ENCODE assay signal across 27 mouse cellular contexts in the genomic region with DNA sequence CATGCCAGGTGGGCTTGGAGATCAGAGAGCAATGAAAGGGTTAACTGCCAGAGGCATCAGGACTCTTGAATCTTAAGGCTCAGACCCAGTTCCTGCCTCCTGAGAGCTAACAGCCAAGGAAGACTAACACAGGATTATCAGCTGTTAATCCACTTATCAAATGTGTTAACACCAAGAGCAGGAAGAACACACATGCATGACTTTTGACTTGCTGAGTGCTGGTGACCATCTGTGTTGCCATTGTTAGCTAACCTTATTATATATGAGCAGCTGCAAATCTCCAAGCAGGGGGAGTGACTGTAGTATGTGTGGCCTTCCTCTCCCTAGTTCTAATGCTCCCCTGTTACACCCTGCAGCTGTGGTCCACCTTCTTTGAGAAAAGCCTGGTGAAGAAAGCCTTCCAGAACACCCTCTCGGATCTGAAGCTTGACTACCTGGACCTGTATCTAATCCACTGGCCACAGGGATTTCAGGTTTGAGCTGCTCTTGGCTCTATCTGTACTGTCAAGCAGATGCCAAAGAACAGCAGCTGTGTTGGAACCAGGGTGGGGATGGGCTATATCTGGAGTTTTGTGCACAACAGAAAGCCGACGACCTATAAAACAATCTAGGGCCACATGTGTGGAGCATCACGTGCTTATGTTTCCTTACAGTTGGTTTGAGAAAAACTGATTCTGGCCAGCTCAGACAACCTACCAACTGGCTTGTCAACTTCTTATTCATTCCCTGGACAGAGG. TPM values are rescaled to one million over a fixed set of nuclear protein-coding genes. Genes with fewer than 3 reads are reported as not detected.
DNase-seq lines count a peak whose midpoint lies in the region; ATAC-seq and TF ChIP-seq lines count a peak whose summit lies in the region.
"Had no signal": no experiment of that assay in that cellular context is flagged by ENCODE, and none has a peak within 500 bp of the region (broad histone marks: within the 10 kb centered on the region; RNA-seq: fewer than 3 reads in every experiment).

No protein-coding gene starts in this region.

- no peaks in the 10 kb centered on the region for H3K27me3 ChIP-seq in limb, embryonic 13.5 days
- no peaks in the 10 kb centered on the region for H3K27me3 ChIP-seq in limb, embryonic 10.5 days (ENCODE audit: low read depth, poor library complexity, severe bottlenecking)
- no peaks in the 10 kb centered on the region for H3K27me3 ChIP-seq in limb, embryonic 14.5 days (ENCODE audit: control insufficient read depth, insufficient read depth, low read length)
- H3K27me3 ChIP-seq: embryonic facial prominence, embryonic 12.5 days; forebrain, embryonic 12.5 days; forebrain, embryonic 15.5 days; heart, embryonic 12.5 days; heart, embryonic 15.5 days had no signal

- H3K4me3 ChIP-seq in limb, embryonic 13.5 days = no peak overlapping the region
- H3K4me3 ChIP-seq in limb, embryonic 10.5 days = no peak overlapping the region
- no peak overlapping the region for H3K4me3 ChIP-seq in limb, embryonic 14.5 days (replicated peaks; ENCODE audit: low read length)
- H3K4me3 ChIP-seq: embryonic facial prominence, embryonic 12.5 days; erythroblast, embryonic 14.5 days; forebrain, embryonic 12.5 days; forebrain, embryonic 15.5 days; gastrocnemius, adult 2 months; heart, embryonic 12.5 days; heart, embryonic 15.5 days had no signal

- H3K36me3 ChIP-seq in limb, embryonic 13.5 days = peaks cover 13% of the 10 kb centered on the region
- H3K36me3 ChIP-seq in limb, embryonic 10.5 days = peaks cover 27% of the 10 kb centered on the region
- H3K36me3 ChIP-seq in limb, embryonic 14.5 days (ENCODE audit: control insufficient read depth, insufficient read depth, low read length) = peaks cover 8% of the 10 kb centered on the region; the same call in 1 of the 2 replicates
- H3K36me3 ChIP-seq: forebrain, embryonic 15.5 days had no signal

- WGBS in limb, embryonic 13.5 days = 78% methylated on average over 4 of the region's 4 CpGs
- WGBS in limb, embryonic 10.5 days = 93% methylated on average over 4 of the region's 4 CpGs
- 78% methylated on average over 4 of the region's 4 CpGs for WGBS in limb, embryonic 14.5 days

- no peak for TF ChIP-seq POLR2A in limb, embryonic 14.5 days (IDR thresholded peaks at IDR 0.05; ENCODE audit: borderline replicate concordance, extremely low read depth, insufficient read depth, insufficient read length)

- H3K4me2 ChIP-seq in limb, embryonic 13.5 days (replicated peaks) = no peak overlapping the region
- no peak overlapping the region for H3K4me2 ChIP-seq in limb, embryonic 14.5 days (replicated peaks; ENCODE audit: low read depth, low read length, severe bottlenecking)
- H3K4me2 ChIP-seq: embryonic facial prominence, embryonic 12.5 days; forebrain, embryonic 12.5 days; forebrain, embryonic 15.5 days; heart, embryonic 12.5 days; heart, embryonic 15.5 days; hindbrain, embryonic 14.5 days had no signal

- no peak overlapping the region for H3K27ac ChIP-seq in limb, embryonic 13.5 days
- no peak overlapping the region for H3K27ac ChIP-seq in limb, embryonic 10.5 days
- H3K27ac ChIP-seq in limb, embryonic 14.5 days (replicated peaks; ENCODE audit: low read depth, low read length) = no peak overlapping the region
- H3K27ac ChIP-seq: embryonic facial prominence, embryonic 12.5 days; forebrain, embryonic 12.5 days; forebrain, embryonic 15.5 days; gastrocnemius, adult 2 months; heart, embryonic 15.5 days; hindbrain, embryonic 14.5 days had no signal

- DNase-seq in limb, embryonic 10.5 days (ENCODE audit: low spot score) = no peak
- DNase-seq in limb, embryonic 14.5 days (ENCODE audit: low spot score) = peak; percentile 37
- peak; percentile 33 for DNase-seq in retina, embryonic 14.5 days (ENCODE audit: low spot score)
- no peak for DNase-seq in urinary bladder, postnatal 36 days (ENCODE audit: low spot score in 2 of 2)
- no peak for DNase-seq in adrenal gland, postnatal 14 days
- DNase-seq: adrenal gland, adult 8-10 months; adrenal gland, postnatal 36 days; cerebellum, adult 18-20 months; cerebellum, adult 9-10 months; cerebellum, postnatal 14 days; gastrocnemius, adult 2 months; gastrocnemius, postnatal 14 days; heart, adult 18-20 months; heart, postnatal 10 days; heart, postnatal 36 days had no signal

- ATAC-seq in limb, embryonic 13.5 days (ENCODE audit: low FRiP score, low read depth) = 0 out of 2 replicates have a peak, but pooled peaks have one; percentile 52
- ATAC-seq in limb, embryonic 14.5 days (ENCODE audit: low FRiP score, low read depth) = peak; percentile 68
- ATAC-seq: activated CD4-positive, CD25-positive, alpha-beta regulatory T cell, adult 4 months; CD4-positive, CD25-positive, alpha-beta regulatory T cell, adult 4 months; forebrain, embryonic 15.5 days had no signal

- 0 out of 2 replicates have a peak, but pooled peaks cover 6% of the 10 kb centered on the region for H3K9me3 ChIP-seq in limb, embryonic 13.5 days
- H3K9me3 ChIP-seq in limb, embryonic 10.5 days (replicated peaks) = no peaks in the 10 kb centered on the region
- H3K9me3 ChIP-seq in limb, embryonic 14.5 days (ENCODE audit: control insufficient read depth, low read length) = no peaks in the 10 kb centered on the region
- H3K9me3 ChIP-seq: embryonic facial prominence, embryonic 12.5 days; forebrain, embryonic 12.5 days; forebrain, embryonic 15.5 days; heart, embryonic 12.5 days; heart, embryonic 15.5 days had no signal

- H3K9ac ChIP-seq in limb, embryonic 13.5 days = no peak overlapping the region
- H3K9ac ChIP-seq in limb, embryonic 14.5 days (ENCODE audit: low read depth, low read length, severe bottlenecking) = no peak overlapping the region
- H3K9ac ChIP-seq: embryonic facial prominence, embryonic 12.5 days; forebrain, embryonic 12.5 days; forebrain, embryonic 15.5 days; heart, embryonic 12.5 days; heart, embryonic 15.5 days; hindbrain, embryonic 14.5 days had no signal

- H3K4me1 ChIP-seq in limb, embryonic 13.5 days = peaks cover 16% of the 10 kb centered on the region
- peaks cover 12% of the 10 kb centered on the region for H3K4me1 ChIP-seq in limb, embryonic 10.5 days
- no peaks in the 10 kb centered on the region for H3K4me1 ChIP-seq in limb, embryonic 14.5 days (ENCODE audit: control insufficient read depth, insufficient read depth, low read length)

RNA-seq across cellular contexts. Expression of a gene that starts 4.6 kb away (rescaled TPM):
- 11.2 and 12.1 TPM in 2 replicates for polyA plus RNA-seq in limb, embryonic 13.5 days (2015; fragmentation: Nextera tagmentation; extraction: Ambion mirVana)
- polyA plus RNA-seq in limb, embryonic 10.5 days (2016; fragmentation: Nextera tagmentation; extraction: Ambion mirVana) = 14.6 and 17.6 TPM in 2 replicates
- 9.9 and 10.4 TPM in 2 replicates for polyA plus RNA-seq in limb, embryonic 14.5 days (2012; rRNA removed)
- polyA plus RNA-seq in limb, embryonic 14.5 days (2014; fragmentation: Nextera tagmentation; extraction: Ambion mirVana) = 9.6 and 10.2 TPM in 2 replicates
- total RNA-seq in adrenal gland, postnatal 14 days (2021) = 105 and 111 TPM in 2 replicates
- polyA plus RNA-seq: erythroblast, embryonic 14.5 days had no signal

RNA-seq across cellular contexts. Expression of a gene that starts 23.5 kb away (rescaled TPM):
- 0.14 TPM in 1 of 2 replicates, not detected in the other for polyA plus RNA-seq in limb, embryonic 13.5 days (2015; fragmentation: Nextera tagmentation; extraction: Ambion mirVana)
- polyA plus RNA-seq in limb, embryonic 10.5 days (2016; fragmentation: Nextera tagmentation; extraction: Ambion mirVana) = 0.26 TPM in 1 of 2 replicates, not detected in the other
- 0.05 TPM in 1 of 2 replicates, not detected in the other for polyA plus RNA-seq in limb, embryonic 14.5 days (2012; rRNA removed)
- polyA plus RNA-seq in limb, embryonic 14.5 days (2014; fragmentation: Nextera tagmentation; extraction: Ambion mirVana) = not detected in 2 replicates
- total RNA-seq in adrenal gland, postnatal 14 days (2021) = 1,801 and 3,097 TPM in 2 replicates
- total RNA-seq: gastrocnemius, adult 2 months; gastrocnemius, postnatal 14 days; heart, adult 18-20 months; heart, postnatal 10 days; heart, postnatal 36 days; MEL had no signal
- polyA plus RNA-seq: activated CD4-positive, CD25-positive, alpha-beta regulatory T cell, adult 4 months; embryonic facial prominence, embryonic 12.5 days; erythroblast, embryonic 14.5 days; forebrain, embryonic 12.5 days; forebrain, embryonic 15.5 days; heart, embryonic 15.5 days; hindbrain, embryonic 11.5 days; hindbrain, embryonic 14.5 days had no signal

RNA-seq across cellular contexts. Expression of a gene that starts 34.7 kb away (rescaled TPM):
- polyA plus RNA-seq in limb, embryonic 13.5 days (2015; fragmentation: Nextera tagmentation; extraction: Ambion mirVana) = 9.0 and 10.0 TPM in 2 replicates
- polyA plus RNA-seq in limb, embryonic 10.5 days (2016; fragmentation: Nextera tagmentation; extraction: Ambion mirVana) = 9.2 and 9.4 TPM in 2 replicates
- polyA plus RNA-seq in limb, embryonic 14.5 days (2012; rRNA removed) = 5.6 and 6.5 TPM in 2 replicates
- polyA plus RNA-seq in limb, embryonic 14.5 days (2014; fragmentation: Nextera tagmentation; extraction: Ambion mirVana) = 7.1 and 8.5 TPM in 2 replicates
- total RNA-seq in adrenal gland, postnatal 14 days (2021) = 153 and 188 TPM in 2 replicates
- total RNA-seq: MEL had no signal
- polyA plus RNA-seq: activated CD4-positive, CD25-positive, alpha-beta regulatory T cell, adult 4 months; CD4-positive, CD25-positive, alpha-beta regulatory T cell, adult 4 months; erythroblast, embryonic 14.5 days had no signal

Comparison
In these comparisons a context has a peak if more than half of its experiments do, and no peak if none do; other contexts are left out.
1. DNase-seq: peak in limb, embryonic 14.5 days (single experiment) and retina, embryonic 14.5 days (single experiment); none in limb, embryonic 10.5 days (single experiment), urinary bladder, postnatal 36 days (0 of 2) and adrenal gland, postnatal 14 days (single experiment).